Mouse (Mus musculus): ENCODE results near the gene Ing1. TPM values are rescaled to one million over a fixed set of nuclear protein-coding genes. Genes with fewer than 3 reads are reported as not detected.

The Ing1 gene
- total and polyA plus RNA-seq, 2 experiments from 2014 or later = 17.6 to 22.3 TPM

- under 1% methylated on average over 31 of the region's 32 CpGs for WGBS
- Histone ChIP-seq H3K4me3 (ENCODE audit: low read depth, low read length) (peak overlapping the region; percentile 92), H3K4me1 (ENCODE audit: control insufficient read depth, insufficient read depth) (peaks cover 17% of the 10 kb centered on the region), H3K36me3 (replicated peaks; ENCODE audit: control insufficient read depth, insufficient read depth, low read length) (peaks cover 12% of the 10 kb centered on the region), H3K9me3 (replicated peaks; ENCODE audit: control insufficient read depth, low read length) (no peaks in the 10 kb centered on the region), H3K27ac (ENCODE audit: low read depth) (peak overlapping the region; percentile 99), H3K4me2 (ENCODE audit: low read depth, low read length) (peak overlapping the region; percentile 94), H3K27me3 (ENCODE audit: control insufficient read depth, insufficient read depth, low read length) (no peaks in the 10 kb centered on the region), H3K9ac (replicated peaks; ENCODE audit: low read depth, low read length) (peak overlapping the region; percentile 91)
- TF ChIP-seq EP300 (IDR thresholded peaks at IDR 0.05; ENCODE audit: low read depth) (no peak), CTCF (IDR thresholded peaks at IDR 0.05; ENCODE audit: low read depth) (no peak)
- no peak for DNase-seq (ENCODE audit: low spot score)
- no peak for ATAC-seq (ENCODE audit: insufficient read depth, low read depth)
Observed at GRCm38 (mm10) chr8:11557424-11557767, 2.0 kb downstream of the Ing1 start.

DNA sequence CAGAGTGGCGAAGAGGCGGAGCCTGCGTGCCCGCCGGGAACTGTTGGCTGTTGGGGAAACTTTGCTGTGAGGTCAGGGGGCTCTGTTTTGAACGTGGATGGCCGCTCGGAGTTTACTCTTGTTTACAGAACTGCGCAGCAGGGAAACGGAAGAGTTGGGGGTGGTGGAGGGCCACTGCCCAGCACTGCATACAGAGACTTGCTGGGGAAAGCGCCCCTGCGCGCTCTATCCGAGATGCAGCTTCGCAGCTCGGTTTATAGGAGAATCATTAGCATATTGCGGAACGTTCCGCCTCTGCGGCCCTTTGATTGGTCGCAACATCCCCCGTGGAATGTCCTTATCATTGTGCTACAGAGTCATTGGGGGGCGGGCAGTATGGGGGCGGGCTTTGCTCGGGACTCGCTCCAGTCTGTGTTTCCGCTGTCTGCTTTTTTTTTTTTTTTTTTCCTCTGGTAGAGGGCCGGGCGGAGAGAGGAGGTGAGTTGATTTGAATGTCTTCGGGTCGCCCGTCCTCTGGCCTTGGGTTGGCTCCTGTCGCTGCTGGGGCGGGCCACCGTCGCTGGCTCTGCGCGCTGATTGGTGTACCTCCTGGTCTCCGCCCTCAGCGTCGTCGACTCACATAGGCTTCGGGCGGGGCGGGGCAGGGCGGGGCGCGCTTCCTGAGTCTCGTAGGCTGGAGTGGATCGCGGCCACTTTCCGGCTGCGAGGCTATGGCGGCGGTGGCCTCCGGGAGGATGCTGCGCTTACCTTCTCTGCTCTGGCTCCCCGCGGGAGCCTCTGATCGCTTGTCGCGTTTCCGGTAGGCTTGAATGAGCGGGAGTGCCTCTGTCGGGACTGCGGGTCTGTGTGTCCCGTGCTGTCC lies 2.6 kb downstream of the Ing1 start:
- Histone ChIP-seq H3K27me3 (ENCODE audit: control insufficient read depth, insufficient read depth, low read length) (no peaks in the 10 kb centered on the region), H3K4me2 (ENCODE audit: low read depth, low read length) (peak overlapping the region; percentile 94), H3K4me1 (ENCODE audit: control insufficient read depth, insufficient read depth) (peaks cover 17% of the 10 kb centered on the region), H3K9ac (replicated peaks; ENCODE audit: low read depth, low read length) (peak overlapping the region; percentile 91), H3K36me3 (replicated peaks; ENCODE audit: control insufficient read depth, insufficient read depth, low read length) (peaks cover 12% of the 10 kb centered on the region), H3K27ac (ENCODE audit: low read depth) (peak overlapping the region; percentile 99), H3K4me3 (ENCODE audit: low read depth, low read length) (peak overlapping the region; percentile 92), H3K9me3 (replicated peaks; ENCODE audit: control insufficient read depth, low read length) (no peaks in the 10 kb centered on the region)
- DNase-seq (ENCODE audit: low spot score) (peak; percentile 98), ATAC-seq (ENCODE audit: insufficient read depth, low read depth) (peak; percentile 79)
- TF ChIP-seq EP300 (IDR thresholded peaks at IDR 0.05; ENCODE audit: low read depth) (no peak), CTCF (IDR thresholded peaks at IDR 0.05; ENCODE audit: low read depth) (no peak)
- WGBS = 1% methylated on average over 66 of the region's 67 CpGs

- WGBS = 62% methylated on average over 3 of the region's 3 CpGs
- Histone ChIP-seq H3K9ac (replicated peaks; ENCODE audit: low read depth, low read length) (no peak overlapping the region), H3K4me3 (ENCODE audit: low read depth, low read length) (no peak overlapping the region)
Observed at GRCm38 (mm10) chr8:11559511-11559910, 4.1 kb downstream of the Ing1 start.

DNA sequence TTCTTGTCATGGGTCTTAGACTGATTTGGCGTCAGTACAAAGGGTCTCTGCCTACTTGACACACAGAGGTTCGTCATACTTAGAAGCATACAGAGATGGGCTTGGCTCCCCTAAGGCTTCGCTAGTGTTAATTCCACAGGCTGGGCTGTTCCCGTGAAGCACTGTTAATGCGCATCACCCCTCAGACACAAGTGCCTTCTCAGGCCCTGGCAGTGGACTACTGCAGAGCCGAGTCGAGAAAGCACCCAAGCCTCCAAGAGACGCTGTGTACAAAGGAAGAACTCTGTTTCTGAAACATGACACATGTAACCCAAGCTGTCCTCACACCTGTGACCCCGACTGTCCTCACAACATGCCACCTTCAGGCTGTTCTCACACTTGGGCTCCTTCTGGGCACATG lies 4.8 kb downstream of the Ing1 start:
- Histone ChIP-seq H3K4me2 (ENCODE audit: low read depth, low read length) (no peak overlapping the region), H3K9ac (replicated peaks; ENCODE audit: low read depth, low read length) (no peak overlapping the region), H3K4me1 (ENCODE audit: control insufficient read depth, insufficient read depth) (peaks cover 12% of the 10 kb centered on the region), H3K9me3 (replicated peaks; ENCODE audit: control insufficient read depth, low read length) (no peaks in the 10 kb centered on the region), H3K27me3 (ENCODE audit: control insufficient read depth, insufficient read depth, low read length) (no peaks in the 10 kb centered on the region), H3K27ac (ENCODE audit: low read depth) (no peak overlapping the region), H3K36me3 (replicated peaks; ENCODE audit: control insufficient read depth, insufficient read depth, low read length) (peaks cover 33% of the 10 kb centered on the region), H3K4me3 (ENCODE audit: low read depth, low read length) (no peak overlapping the region)
- DNase-seq (ENCODE audit: low spot score) = no peak
- no peak for ATAC-seq (ENCODE audit: insufficient read depth, low read depth)
- 71% methylated on average over 9 of the region's 9 CpGs for WGBS
- TF ChIP-seq EP300 (IDR thresholded peaks at IDR 0.05; ENCODE audit: low read depth) (no peak), CTCF (IDR thresholded peaks at IDR 0.05; ENCODE audit: low read depth) (no peak)

More at GRCm38 (mm10) chr8:11559511-11559910, 4.1 kb downstream of the Ing1 start:
- Histone ChIP-seq H3K36me3 (replicated peaks; ENCODE audit: control insufficient read depth, insufficient read depth, low read length) (peaks cover 27% of the 10 kb centered on the region), H3K9me3 (replicated peaks; ENCODE audit: control insufficient read depth, low read length) (no peaks in the 10 kb centered on the region), H3K4me2 (ENCODE audit: low read depth, low read length) (peak overlapping the region; percentile 77; the same call in 1 of the 2 replicates), H3K27me3 (ENCODE audit: control insufficient read depth, insufficient read depth, low read length) (no peaks in the 10 kb centered on the region), H3K27ac (ENCODE audit: low read depth) (no peak overlapping the region), H3K4me1 (ENCODE audit: control insufficient read depth, insufficient read depth) (peaks cover 15% of the 10 kb centered on the region)
- DNase-seq (ENCODE audit: low spot score) (no peak), ATAC-seq (ENCODE audit: insufficient read depth, low read depth) (no peak)
- TF ChIP-seq CTCF (IDR thresholded peaks at IDR 0.05; ENCODE audit: low read depth) (no peak), EP300 (IDR thresholded peaks at IDR 0.05; ENCODE audit: low read depth) (no peak)

DNA sequence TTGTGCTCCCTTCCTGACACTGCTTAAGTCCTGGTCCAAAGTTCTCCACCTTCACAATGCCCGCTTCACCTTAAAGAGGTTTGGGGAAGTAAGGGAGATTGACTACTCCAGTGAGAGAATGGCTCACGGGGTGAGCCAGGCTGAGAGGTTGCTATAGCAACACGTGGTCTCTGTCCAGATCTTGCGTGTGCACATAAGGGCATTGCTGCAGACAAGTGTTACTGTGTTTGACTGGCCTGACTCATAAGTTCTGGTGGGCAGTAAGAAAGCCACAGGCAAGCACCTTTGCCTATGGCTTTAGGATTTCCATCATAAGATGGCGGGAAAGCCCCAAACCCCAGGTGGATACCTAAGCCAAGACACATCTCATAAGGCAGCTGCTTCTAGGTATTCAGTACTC lies 8.9 kb downstream of the Ing1 start:
- no peaks in the 10 kb centered on the region for H3K27me3 ChIP-seq (ENCODE audit: control insufficient read depth, insufficient read depth, low read length)
- TF ChIP-seq CTCF (IDR thresholded peaks at IDR 0.05; ENCODE audit: low read depth) (no peak), EP300 (IDR thresholded peaks at IDR 0.05; ENCODE audit: low read depth) (no peak)
- H3K4me3 ChIP-seq (ENCODE audit: low read depth, low read length) = no peak overlapping the region
- H3K9ac ChIP-seq (replicated peaks; ENCODE audit: low read depth, low read length) = no peak overlapping the region
- WGBS = 88% methylated on average over 5 of the region's 5 CpGs
- no peaks in the 10 kb centered on the region for H3K9me3 ChIP-seq (replicated peaks; ENCODE audit: control insufficient read depth, low read length)
- H3K27ac ChIP-seq (ENCODE audit: low read depth) = no peak overlapping the region
- no peak for DNase-seq (ENCODE audit: low spot score)
- no peak for ATAC-seq (ENCODE audit: insufficient read depth, low read depth)
- peaks cover 5% of the 10 kb centered on the region; the same call in 1 of the 2 replicates for H3K4me1 ChIP-seq (ENCODE audit: control insufficient read depth, insufficient read depth)
- H3K36me3 ChIP-seq (replicated peaks; ENCODE audit: control insufficient read depth, insufficient read depth, low read length) = peaks cover 37% of the 10 kb centered on the region
- H3K4me2 ChIP-seq (ENCODE audit: low read depth, low read length) = no peak overlapping the region
